Mouse (Mus musculus) mouse trophoblast stem cell (cell line): Measurements from ENCODE around the gene Vmn1r181.

Experiments
- in situ Hi-C, 2 experiments: fragments of 300-500 bp; cut with MseI, MboI; formaldehyde crosslinking; loops; 2 replicates in 1 of 2; 3 replicates in 1 of 2; pipeline ENCODE4 v1.15.1; 2025

Vmn1r181 gene

GRCm38 (mm10) chr7:23974315-23974714 lies at the start of gene Vmn1r181:
Vmn1r181 (plus strand) TSS chr7:23974615.
- in situ Hi-C loops = loop anchor here (25.0 kb wide), 1 partner anchor 313 kb away; no protein-coding TSS in a partner anchor

DNA sequence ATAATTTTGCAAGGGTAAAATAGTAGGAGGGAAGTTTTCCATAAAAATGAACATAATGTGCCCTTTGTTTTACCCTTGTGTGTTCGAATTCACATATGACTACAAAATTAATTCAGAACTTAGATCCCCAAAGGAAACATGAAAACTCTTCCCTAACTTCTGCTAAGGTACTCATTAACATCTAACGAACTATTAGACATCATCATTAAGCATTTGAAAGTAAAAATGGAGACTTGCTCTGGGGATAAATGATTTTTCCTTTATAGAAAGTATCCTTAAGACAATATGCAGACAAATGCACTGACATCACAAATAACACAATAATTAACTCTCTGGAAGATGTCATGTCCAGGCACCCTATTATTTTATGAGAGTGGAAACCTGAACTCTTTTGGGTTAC lies 47.7 kb upstream of the Vmn1r181 start, which contains the start of gene Vmn1r179:
Gene Vmn1r179, plus strand, starts transcription at position 301 of the 400 bp plus-strand sequence.
- in situ Hi-C loops = no loop called here

DNA sequence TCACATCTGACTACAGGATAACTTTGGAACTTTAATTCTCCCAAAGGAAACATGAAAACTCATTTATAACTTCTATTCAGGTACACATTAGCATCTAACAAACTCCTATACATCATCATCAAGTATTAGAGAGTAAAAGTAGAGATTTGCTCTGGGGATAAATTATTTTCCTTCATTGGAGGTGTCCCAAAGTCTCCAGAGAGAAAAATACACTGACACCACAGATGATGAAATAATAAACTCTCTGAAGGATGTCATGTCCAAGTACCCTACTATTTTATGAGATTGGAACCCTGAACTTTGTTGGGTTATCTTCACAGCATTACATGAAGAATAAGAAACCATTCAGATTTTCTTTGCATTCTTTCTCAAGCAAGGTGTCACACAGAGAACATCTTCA lies 24.1 kb upstream of the Vmn1r181 start, which contains the start of gene Vmn1r180:
Gene Vmn1r180, plus strand, starts transcription at position 301 of the 400 bp plus-strand sequence.
- in situ Hi-C loops = loop anchor here (25.0 kb wide), 1 partner anchor 337 kb away; no protein-coding TSS in a partner anchor

GRCm38 (mm10) chr7:23968044-23968443 lies 6.4 kb upstream of the Vmn1r181 start:
- in situ Hi-C loops = loop anchor here (25.0 kb wide), 1 partner anchor 319 kb away; no protein-coding TSS in a partner anchor

DNA sequence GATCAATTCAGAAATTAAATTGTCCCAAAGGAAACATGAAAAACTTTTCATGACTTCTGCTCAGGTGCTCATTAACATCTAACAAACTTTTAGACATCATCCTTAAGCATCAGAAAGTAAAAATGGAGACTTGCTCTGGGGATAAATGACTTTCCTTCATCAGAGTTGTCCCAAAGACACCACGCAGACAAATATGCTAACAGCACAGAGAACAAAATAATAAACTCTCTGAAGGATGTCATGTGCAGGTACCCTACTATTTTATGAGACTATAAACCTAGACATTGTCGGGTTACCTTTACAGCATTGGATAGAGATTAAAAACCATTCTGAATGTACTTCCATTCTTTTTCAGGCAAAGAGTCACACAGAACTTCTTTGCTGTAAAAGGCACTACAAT lies 27.0 kb downstream of the Vmn1r181 start, which contains the start of gene V1rd19:
Gene V1rd19, plus strand, starts transcription at position 301 of the 400 bp plus-strand sequence.
- in situ Hi-C loops = no loop called here
